Mouse (Mus musculus): Measurements from ENCODE around the gene Suclg2. TPM values are rescaled to one million over a fixed set of nuclear protein-coding genes. Genes with fewer than 3 reads are reported as not detected.

Gene Suclg2
- polyA plus RNA-seq, 1 experiment from 2014 or later = 78.5 TPM

DNA sequence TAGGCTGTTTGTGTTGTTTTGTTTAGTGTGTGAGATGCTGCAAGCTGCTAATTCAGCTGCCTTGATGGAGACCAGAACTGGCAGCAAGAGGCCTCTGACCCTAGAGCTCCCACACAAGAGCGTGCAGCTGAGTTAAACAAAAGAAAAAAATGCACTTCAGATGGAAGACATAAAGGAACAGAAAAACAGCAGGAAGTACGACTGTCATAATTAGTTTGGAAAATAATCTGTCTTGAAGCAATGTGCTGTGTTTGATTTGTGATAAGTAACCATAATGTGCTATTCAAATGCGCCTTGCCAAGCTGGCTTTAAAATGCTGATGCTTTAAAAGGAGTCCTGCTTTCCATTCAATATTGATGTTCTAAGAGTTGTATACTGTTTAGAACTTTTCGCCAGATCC is 144.2 kb downstream of the Suclg2 start:
- H3K27ac ChIP-seq (ENCODE audit: low read depth) = peak overlapping the region; percentile 67; the same call in 1 of the 2 replicates
- 40% methylated on average over 4 of the region's 4 CpGs for WGBS

DNA sequence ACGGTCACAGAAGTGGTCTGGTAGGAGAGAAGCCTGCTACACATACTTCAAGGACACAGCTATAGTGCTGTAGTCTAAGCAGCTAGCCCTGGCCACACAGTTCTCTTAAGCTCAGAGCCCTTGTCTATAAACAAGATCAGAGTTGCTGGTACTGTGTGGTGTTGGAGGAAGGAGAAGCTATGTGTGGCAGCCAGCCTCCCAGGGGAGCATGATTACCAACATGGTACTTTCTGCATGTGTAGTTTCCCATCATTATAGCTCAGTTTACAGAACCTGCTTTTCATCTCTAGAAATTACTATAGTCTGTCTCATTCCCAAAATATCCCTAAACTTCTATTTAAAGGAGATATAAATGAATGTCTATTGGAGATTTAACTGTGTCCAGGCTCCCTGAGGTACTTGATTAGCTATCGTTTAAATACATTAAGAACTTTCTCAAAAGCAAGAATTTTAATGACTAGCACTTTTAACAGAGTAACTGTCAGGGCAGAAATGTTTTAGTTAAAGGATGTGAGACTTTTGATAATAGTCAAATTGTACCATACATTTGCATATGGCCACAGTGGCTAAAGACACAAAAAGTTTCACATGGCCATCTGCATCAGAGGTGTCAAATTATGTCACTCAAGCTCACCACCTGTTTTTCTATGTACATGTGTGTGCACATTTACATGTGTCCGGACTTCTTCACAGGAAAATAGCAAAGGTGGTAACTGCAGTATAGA is 145.4 kb downstream of the Suclg2 start:
- no peaks in the 10 kb centered on the region for H3K9me3 ChIP-seq (ENCODE audit: low read depth, low read length)
- no peak for TF ChIP-seq CTCF (IDR thresholded peaks at IDR 0.05; ENCODE audit: low read depth)
- H3K4me2 ChIP-seq = no peak overlapping the region
- no peak overlapping the region for H3K4me3 ChIP-seq (ENCODE audit: low read depth, low read length)
- no peak for ATAC-seq (ENCODE audit: insufficient read depth)
- H3K36me3 ChIP-seq (ENCODE audit: insufficient read depth) = 0 out of 2 replicates have a peak, but pooled peaks cover 3% of the 10 kb centered on the region
- 90% methylated on average over 3 of the region's 3 CpGs for WGBS
- H3K4me1 ChIP-seq (ENCODE audit: insufficient read depth) = no peaks in the 10 kb centered on the region
- DNase-seq = no peak
- no peaks in the 10 kb centered on the region for H3K27me3 ChIP-seq (ENCODE audit: insufficient read depth, low read length)
- no peak overlapping the region for H3K9ac ChIP-seq
- H3K27ac ChIP-seq (ENCODE audit: low read depth) = no peak overlapping the region

More for the DNA sequence above, 144.2 kb downstream of the Suclg2 start:
- H3K4me2 ChIP-seq = no peak overlapping the region
- H3K36me3 ChIP-seq (ENCODE audit: insufficient read depth) = 0 out of 2 replicates have a peak, but pooled peaks cover 5% of the 10 kb centered on the region
- no peak overlapping the region for H3K9ac ChIP-seq
- no peaks in the 10 kb centered on the region for H3K9me3 ChIP-seq (ENCODE audit: low read depth, low read length)
- no peaks in the 10 kb centered on the region for H3K4me1 ChIP-seq (ENCODE audit: insufficient read depth)
- DNase-seq = peak; percentile 61
- peak; percentile 77; the same call in 1 of the 2 replicates for ATAC-seq (ENCODE audit: insufficient read depth)
- H3K27me3 ChIP-seq (ENCODE audit: insufficient read depth, low read length) = no peaks in the 10 kb centered on the region
- no peak for TF ChIP-seq CTCF (IDR thresholded peaks at IDR 0.05; ENCODE audit: low read depth)
- no peak overlapping the region for H3K4me3 ChIP-seq (ENCODE audit: low read depth, low read length)

DNA sequence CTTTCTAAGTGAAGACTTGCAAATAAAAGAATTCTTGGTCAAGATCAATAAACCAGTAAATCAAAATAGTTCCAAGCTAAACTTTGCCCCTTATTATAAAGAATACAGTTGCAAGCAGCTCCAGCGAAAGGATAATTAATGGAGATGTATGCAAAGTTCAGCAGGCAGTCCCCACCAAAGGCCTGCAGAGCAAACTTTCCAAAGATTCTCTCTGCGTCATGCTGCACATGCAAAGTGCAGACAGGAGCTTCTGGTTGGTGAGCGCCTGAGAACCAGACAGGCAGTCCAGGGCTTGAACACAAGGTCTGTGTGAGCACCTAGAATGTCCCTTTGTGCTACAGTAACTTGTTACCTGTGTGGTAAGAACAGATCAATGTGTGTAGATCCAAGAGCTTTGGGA is 147.0 kb downstream of the Suclg2 start:
- no peaks in the 10 kb centered on the region for H3K27me3 ChIP-seq (ENCODE audit: insufficient read depth, low read length)
- 81% methylated on average over 3 of the region's 3 CpGs for WGBS
- H3K36me3 ChIP-seq (ENCODE audit: insufficient read depth) = 0 out of 2 replicates have a peak, but pooled peaks cover 3% of the 10 kb centered on the region
- H3K4me3 ChIP-seq (ENCODE audit: low read depth, low read length) = no peak overlapping the region
- no peak overlapping the region for H3K27ac ChIP-seq (ENCODE audit: low read depth)
- no peak for TF ChIP-seq CTCF (IDR thresholded peaks at IDR 0.05; ENCODE audit: low read depth)
- DNase-seq (no peak), ATAC-seq (ENCODE audit: insufficient read depth) (no peak)
- no peaks in the 10 kb centered on the region for H3K4me1 ChIP-seq (ENCODE audit: insufficient read depth)
- H3K9me3 ChIP-seq (ENCODE audit: low read depth, low read length) = no peaks in the 10 kb centered on the region
- H3K9ac ChIP-seq = no peak overlapping the region
- no peak overlapping the region for H3K4me2 ChIP-seq

DNA sequence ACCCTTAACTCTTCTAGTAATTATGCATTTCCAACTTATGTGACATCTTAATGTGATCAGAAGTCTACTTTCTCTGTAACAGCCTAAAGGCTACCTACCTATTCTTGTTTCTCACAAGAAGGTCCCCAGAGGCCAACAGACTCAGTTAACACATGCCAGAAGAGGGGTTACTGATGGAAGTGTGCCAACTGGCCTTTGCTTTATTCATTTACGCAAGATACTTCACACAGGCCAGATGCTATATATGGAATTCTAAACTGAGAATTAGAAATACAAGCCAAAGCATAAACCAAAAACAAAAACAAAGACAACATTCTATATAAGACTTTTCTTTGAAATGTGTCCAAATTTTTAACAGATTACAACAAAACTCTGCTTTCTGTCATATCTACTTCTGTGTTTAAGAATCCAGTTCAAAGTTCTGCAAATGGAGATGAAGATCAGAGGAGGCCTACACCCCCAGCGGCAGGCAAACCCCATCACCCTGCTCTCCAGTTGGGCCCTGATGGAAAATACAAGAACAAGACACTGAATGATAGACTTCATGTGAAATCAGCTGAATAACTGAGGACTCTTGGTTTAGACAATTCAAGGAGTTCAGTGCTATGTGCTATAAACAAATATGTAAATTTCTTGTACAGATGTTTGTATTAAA is 155.1 kb downstream of the Suclg2 start:
- Histone ChIP-seq H3K27ac (ENCODE audit: low read depth) (no peak overlapping the region), H3K4me2 (no peak overlapping the region), H3K4me1 (ENCODE audit: insufficient read depth) (no peaks in the 10 kb centered on the region), H3K9ac (no peak overlapping the region), H3K36me3 (ENCODE audit: insufficient read depth) (no peaks in the 10 kb centered on the region), H3K4me3 (ENCODE audit: low read depth, low read length) (no peak overlapping the region), H3K27me3 (ENCODE audit: insufficient read depth, low read length) (no peaks in the 10 kb centered on the region), H3K9me3 (ENCODE audit: low read depth, low read length) (no peaks in the 10 kb centered on the region)
- 55% methylated on average over 2 of the region's 2 CpGs for WGBS
- no peak for TF ChIP-seq CTCF (IDR thresholded peaks at IDR 0.05; ENCODE audit: low read depth)
- peak; percentile 78 for DNase-seq
- ATAC-seq (ENCODE audit: insufficient read depth) = peak; percentile 60; the same call in 1 of the 2 replicates

DNA sequence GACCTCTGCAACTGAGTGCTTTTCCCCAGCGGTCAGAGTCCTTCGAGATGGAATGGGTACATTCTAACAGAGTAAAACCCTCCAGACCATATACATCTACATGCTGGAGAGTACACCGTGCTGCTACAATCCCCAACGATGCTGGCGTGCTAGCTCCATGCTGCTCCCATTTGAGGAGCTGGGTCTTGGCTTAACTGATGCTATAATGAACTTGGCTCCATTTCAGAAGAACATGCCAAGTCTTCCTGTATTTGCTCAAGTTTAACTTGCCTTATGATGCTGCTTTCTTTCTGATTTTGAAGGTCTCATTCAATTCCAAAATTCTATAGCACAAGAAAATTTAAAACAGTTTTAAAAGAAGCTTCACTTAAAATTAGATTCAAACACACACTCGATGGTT is 162.3 kb downstream of the Suclg2 start:
- no peaks in the 10 kb centered on the region for H3K27me3 ChIP-seq (ENCODE audit: insufficient read depth, low read length)
- H3K4me3 ChIP-seq (ENCODE audit: low read depth, low read length) = no peak overlapping the region
- H3K9ac ChIP-seq = no peak overlapping the region
- no peaks in the 10 kb centered on the region for H3K4me1 ChIP-seq (ENCODE audit: insufficient read depth)
- no peaks in the 10 kb centered on the region for H3K36me3 ChIP-seq (ENCODE audit: insufficient read depth)
- TF ChIP-seq CTCF (IDR thresholded peaks at IDR 0.05; ENCODE audit: low read depth) = no peak
- no peaks in the 10 kb centered on the region for H3K9me3 ChIP-seq (ENCODE audit: low read depth, low read length)
- ATAC-seq (ENCODE audit: insufficient read depth) (no peak), DNase-seq (peak; percentile 32)
- WGBS = 87% methylated on average over 6 of the region's 6 CpGs
- H3K4me2 ChIP-seq = no peak overlapping the region
- H3K27ac ChIP-seq (ENCODE audit: low read depth) = no peak overlapping the region

DNA sequence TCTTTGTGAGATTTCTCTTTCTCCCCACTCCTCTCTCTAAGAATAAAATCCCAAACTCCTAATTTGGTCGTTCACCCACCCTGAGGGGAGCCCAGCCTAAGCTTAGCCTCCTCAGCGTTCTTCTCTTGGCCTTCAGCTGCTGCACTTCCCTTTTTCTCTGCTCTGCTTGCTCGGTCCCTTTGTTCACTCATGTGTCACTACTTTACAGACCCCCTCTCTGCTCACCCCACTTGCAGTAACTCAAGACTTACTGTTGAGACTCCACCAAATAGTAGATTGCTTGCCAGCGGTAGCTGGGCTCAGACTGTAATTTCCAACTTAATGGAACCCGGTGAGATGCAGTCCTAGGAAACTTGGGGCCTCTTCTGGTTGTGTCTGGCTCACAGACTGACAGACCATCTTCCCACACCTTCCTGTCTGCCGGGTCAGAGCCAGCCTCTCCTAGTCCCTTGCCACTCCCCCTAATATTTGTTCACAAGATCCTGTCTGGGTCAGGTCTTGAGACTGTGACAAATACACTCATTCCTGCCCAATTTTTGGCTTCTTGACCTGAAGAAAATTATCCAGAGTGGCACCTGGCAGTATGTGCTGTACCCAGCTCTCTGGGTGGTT is 166.2 kb downstream of the Suclg2 start:
- peak; percentile 48; the same call in 1 of the 2 replicates for ATAC-seq (ENCODE audit: insufficient read depth)
- no peak for TF ChIP-seq CTCF (IDR thresholded peaks at IDR 0.05; ENCODE audit: low read depth)
- Histone ChIP-seq H3K9ac (no peak overlapping the region), H3K27me3 (ENCODE audit: insufficient read depth, low read length) (no peaks in the 10 kb centered on the region), H3K27ac (ENCODE audit: low read depth) (no peak overlapping the region), H3K4me2 (no peak overlapping the region), H3K9me3 (ENCODE audit: low read depth, low read length) (no peaks in the 10 kb centered on the region), H3K4me3 (ENCODE audit: low read depth, low read length) (no peak overlapping the region), H3K36me3 (ENCODE audit: insufficient read depth) (no peaks in the 10 kb centered on the region), H3K4me1 (ENCODE audit: insufficient read depth) (no peaks in the 10 kb centered on the region)
- 46% methylated on average over 6 of the region's 6 CpGs for WGBS
- peak; percentile 32 for DNase-seq

DNA sequence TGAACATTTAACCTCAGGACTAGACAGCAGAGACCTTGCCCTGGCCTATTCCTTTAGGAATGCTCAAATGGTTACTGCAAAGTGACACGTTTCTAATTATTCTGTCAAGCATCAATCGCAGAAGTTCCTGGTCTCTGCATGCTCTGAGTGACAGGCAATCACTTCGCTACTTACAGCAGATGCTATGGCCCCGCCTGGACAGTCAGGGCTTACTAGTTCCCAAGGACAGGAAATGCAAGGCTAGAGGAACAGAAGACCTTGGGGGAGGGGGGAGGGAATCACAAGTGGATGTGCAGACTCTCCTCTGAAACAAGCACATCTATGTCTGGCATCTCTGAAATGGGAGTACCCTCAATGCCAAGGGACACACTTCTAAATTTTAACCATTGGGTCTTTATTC is 167.6 kb downstream of the Suclg2 start:
- Histone ChIP-seq H3K27me3 (ENCODE audit: insufficient read depth, low read length) (no peaks in the 10 kb centered on the region), H3K27ac (ENCODE audit: low read depth) (no peak overlapping the region), H3K4me2 (no peak overlapping the region), H3K4me1 (ENCODE audit: insufficient read depth) (no peaks in the 10 kb centered on the region), H3K9ac (no peak overlapping the region), H3K36me3 (ENCODE audit: insufficient read depth) (no peaks in the 10 kb centered on the region), H3K4me3 (ENCODE audit: low read depth, low read length) (no peak overlapping the region), H3K9me3 (ENCODE audit: low read depth, low read length) (no peaks in the 10 kb centered on the region)
- TF ChIP-seq CTCF (IDR thresholded peaks at IDR 0.05; ENCODE audit: low read depth) = no peak
- WGBS = 41% methylated on average over 4 of the region's 4 CpGs
- peak; percentile 30 for DNase-seq
- ATAC-seq (ENCODE audit: insufficient read depth) = 0 out of 2 replicates have a peak, but pooled peaks have one; percentile 61
